Mouse (Mus musculus) lung, adult 18-20 months (tissue): Measurements from ENCODE around the gene Golga3.

Experiments
- DNase-seq, 2 experiments: peaks; one replicate each; pipeline ENCODE4 v3.0.0; 2022; ENCODE audit warnings: mixed read lengths in 2 of 2

Gene Golga3

DNA sequence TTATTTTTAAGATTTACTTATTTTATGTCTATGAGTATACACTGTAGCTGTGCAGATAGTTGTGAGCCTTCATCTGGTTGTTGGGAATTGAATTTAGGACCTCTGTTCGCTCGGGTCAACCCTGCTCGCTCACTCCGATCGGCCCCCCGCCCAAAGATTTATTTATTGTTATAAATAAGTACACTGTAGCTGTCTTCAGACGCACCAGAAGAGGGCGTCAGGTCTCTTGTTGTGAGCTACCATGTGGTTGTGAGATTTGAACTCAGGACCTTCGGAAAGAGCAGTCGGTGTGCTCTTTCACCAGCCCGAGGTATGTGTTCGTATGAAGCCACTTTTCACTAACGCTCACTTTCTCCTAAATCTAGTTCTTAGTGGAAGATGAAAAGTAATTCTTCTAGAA lies 55.1 kb downstream of the Golga3 start:
- DNase-seq = no peak

DNA sequence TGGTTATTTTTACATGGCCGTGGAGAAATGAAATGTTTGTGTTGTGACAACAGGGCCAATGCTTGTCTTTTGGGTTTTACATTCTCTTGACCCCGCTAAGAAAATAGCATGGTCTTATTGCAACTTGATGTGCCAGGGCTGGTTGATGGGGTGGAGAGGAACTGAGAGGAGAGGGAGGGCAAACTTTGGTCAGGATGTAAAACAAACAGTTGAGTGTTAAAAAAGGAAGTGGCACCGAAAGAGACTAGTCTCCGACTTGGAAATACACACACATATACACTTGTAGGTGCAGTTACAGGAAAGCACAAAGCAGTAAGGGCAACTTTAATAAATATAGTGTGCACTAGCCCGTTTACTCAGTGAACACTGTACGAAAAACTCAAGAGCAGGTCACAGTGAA lies 55.8 kb downstream of the Golga3 start:
- no peak for DNase-seq

DNA sequence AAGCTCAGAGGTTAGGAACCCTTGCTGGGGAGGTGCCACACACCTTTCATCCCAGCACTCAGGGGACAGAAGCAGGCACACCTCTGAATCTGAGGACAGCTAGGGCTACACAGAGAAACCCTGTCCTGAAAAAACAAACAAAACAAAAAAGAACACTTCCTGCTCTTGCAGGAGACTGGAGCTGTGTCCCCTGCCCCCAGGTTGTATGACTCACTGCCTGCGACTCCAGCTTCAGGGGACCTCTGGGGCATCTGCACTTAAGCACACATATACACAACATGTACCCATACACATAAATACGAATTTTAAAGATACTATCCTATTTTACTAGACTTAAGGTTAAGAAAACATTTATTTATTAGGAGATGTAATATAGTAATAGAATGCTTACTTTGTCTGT lies 67.6 kb downstream of the Golga3 start:
- no peak for DNase-seq

DNA sequence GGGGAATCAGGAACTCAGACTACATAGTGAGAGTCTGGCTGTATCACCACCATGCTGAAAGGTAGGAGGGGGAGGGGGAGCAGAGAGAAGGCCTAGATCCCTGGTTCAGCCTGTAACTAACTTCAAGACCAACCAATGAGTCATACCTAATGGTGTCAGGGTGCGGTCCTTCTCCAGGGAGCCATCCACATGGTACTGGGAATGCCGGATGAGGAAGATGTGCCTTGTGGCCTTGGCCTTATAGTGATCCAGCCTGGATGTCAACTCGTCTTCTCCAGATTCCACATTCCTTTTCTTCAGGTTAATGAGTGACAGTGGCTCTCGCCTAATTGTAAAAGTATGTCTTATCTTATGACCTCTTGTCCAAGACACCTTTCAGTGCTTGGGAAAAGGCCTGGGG lies 90.4 kb downstream of the Golga3 start:
- no peak for DNase-seq

DNA sequence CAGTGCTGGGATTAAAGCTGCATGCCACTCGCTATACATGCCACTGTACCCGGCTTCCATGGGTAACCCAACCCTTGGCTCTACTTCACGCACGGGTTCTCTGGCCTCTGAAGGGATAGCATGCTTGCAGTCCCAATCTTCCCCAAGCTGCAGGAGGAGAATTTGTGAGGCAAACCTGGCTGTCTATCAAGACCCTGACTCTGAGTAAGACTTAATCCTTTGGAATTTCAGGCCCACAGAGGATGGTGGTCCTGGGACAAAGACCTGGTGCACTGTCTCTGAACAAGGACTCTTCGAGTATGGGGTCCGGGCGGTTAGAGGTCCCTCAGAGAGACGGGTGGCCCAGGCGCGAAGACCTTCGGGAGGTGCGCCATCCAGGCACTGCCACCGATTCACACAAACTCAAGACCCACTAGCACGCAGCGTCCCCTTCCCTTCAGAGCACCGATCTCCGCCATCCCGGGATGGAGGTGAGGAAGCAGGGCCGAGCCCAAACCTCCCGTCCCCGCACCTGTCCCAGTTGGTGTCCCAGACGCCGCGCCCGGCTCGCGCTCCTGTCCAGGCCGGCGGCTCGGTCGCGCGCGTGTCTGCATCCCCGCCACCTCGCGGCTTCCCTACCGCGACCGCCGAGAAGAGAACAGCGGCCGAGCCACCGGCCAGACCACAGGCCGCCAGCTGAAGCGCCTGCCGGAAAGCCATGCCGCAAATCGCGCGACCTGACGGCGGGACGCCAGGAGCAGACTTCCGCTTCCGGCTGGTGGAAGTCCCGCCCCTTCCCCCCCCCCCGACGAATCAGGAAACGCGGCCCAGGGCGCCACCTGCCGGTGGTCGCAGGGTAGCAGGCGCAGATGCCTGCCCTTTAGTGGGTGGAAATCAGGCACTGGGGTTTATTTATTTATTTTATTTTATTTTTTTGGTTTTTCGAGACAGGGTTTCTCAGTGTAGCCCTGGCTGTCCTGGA lies 92.9 kb downstream of the Golga3 start, which contains the start of gene Pgam5:
Gene Pgam5, minus strand, starts transcription at position 773 of the 961 bp plus-strand sequence.
- DNase-seq = peak; percentile 83 to 88

DNA sequence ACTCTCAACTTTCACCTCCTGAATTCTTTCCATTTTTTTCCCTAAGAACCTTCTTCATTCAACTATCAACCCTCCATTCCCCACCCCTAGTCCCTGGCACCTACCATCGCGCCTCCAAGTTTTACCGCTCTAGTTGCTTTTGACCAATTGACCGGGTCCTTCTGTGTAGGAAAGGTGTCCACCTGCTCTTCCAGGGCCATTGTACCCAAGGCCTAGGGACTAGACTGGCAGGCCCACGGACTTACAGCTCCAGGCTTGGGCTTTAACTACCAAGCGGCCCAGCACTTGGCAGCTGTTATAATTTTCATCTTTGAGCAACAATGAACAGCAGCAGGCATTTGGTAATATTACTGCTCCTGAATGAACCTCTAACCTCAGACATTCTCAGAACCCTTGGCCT lies 93.7 kb downstream of the Golga3 start:
- DNase-seq = no peak

DNA sequence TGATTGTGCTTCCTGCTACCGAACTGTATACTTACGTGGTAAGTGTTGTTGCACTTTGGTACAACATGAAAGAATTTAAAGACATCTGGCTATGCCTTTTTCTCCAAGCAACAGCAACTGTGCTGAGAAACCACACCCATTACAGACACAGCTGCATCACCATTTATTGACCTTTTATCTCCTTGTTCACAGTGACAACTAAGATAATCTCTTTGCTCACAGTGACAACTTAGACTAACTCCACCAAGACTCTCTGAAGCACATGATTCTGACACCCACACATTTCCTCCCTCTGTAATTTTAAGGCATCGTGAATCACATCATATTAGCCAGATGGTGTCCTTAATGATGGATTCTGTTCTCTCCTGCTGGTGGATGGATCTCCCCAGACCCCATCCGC lies 97.6 kb downstream of the Golga3 start:
- no peak for DNase-seq

DNA sequence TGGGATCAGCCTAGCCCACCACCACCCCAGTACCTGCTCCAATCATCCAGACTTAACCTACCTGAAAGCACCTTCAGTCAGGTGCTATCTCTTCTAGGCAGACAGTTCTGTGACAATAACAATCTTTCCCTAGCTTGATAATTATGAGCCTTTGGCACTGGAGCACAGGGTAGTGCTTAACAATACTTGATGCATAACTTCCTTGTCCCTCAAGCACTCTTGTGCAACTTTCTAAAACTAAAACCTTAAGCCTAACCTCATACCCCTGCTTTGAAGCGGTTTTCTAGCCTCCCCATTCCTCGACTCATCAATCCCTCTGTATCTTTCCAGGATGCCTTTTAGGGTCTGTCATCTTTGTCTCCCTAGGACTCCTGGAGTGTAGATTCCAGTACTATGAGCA lies 98.3 kb downstream of the Golga3 start:
- no peak for DNase-seq
